Mouse (Mus musculus): ENCODE data around the gene Zkscan3.

Gene Zkscan3

GRCm38 (mm10) chr13:21402287-21402846, at the start of gene Zkscan3:
Gene Zkscan3 (minus strand): TSS chr13:21402755.
- DNase-seq (ENCODE audit: extremely low spot score, low spot score): peak; percentile 84

- DNase-seq (ENCODE audit: extremely low spot score, low spot score): no peak
Measured at GRCm38 (mm10) chr13:21447856-21448614, 45.5 kb upstream of the Zkscan3 start.

GRCm38 (mm10) chr13:21446796-21447195, 44.2 kb upstream of the Zkscan3 start:
- no peak for DNase-seq (ENCODE audit: extremely low spot score, low spot score)

- no peak for DNase-seq (ENCODE audit: extremely low spot score, low spot score)
Measured at GRCm38 (mm10) chr13:21441207-21441572, 38.6 kb upstream of the Zkscan3 start.

- peak; percentile 76 for DNase-seq (ENCODE audit: extremely low spot score, low spot score)
Measured at GRCm38 (mm10) chr13:21440503-21441206, 38.1 kb upstream of the Zkscan3 start, which contains the start of gene Pgbd1. Gene Pgbd1 (minus strand): TSS chr13:21441058.

GRCm38 (mm10) chr13:21435476-21435875, 32.9 kb upstream of the Zkscan3 start:
- no peak for DNase-seq (ENCODE audit: extremely low spot score, low spot score)

GRCm38 (mm10) chr13:21427631-21428030, 25.1 kb upstream of the Zkscan3 start:
- no peak for DNase-seq (ENCODE audit: extremely low spot score, low spot score)

- DNase-seq (ENCODE audit: extremely low spot score, low spot score): no peak
Measured at GRCm38 (mm10) chr13:21423301-21423700, 20.7 kb upstream of the Zkscan3 start.

GRCm38 (mm10) chr13:21418865-21419264, 16.3 kb upstream of the Zkscan3 start:
- DNase-seq (ENCODE audit: extremely low spot score, low spot score): no peak

- no peak for DNase-seq (ENCODE audit: extremely low spot score, low spot score)
Measured at GRCm38 (mm10) chr13:21417298-21418010, 14.9 kb upstream of the Zkscan3 start.

GRCm38 (mm10) chr13:21415750-21416149, 13.2 kb upstream of the Zkscan3 start:
- no peak for DNase-seq (ENCODE audit: extremely low spot score, low spot score)

- DNase-seq (ENCODE audit: extremely low spot score, low spot score): no peak
Measured at GRCm38 (mm10) chr13:21415266-21415665, 12.7 kb upstream of the Zkscan3 start.

GRCm38 (mm10) chr13:21414231-21415212, 12.0 kb upstream of the Zkscan3 start:
- no peak for DNase-seq (ENCODE audit: extremely low spot score, low spot score)

- no peak for DNase-seq (ENCODE audit: extremely low spot score, low spot score)
Measured at GRCm38 (mm10) chr13:21408805-21409459, 6.4 kb upstream of the Zkscan3 start.

GRCm38 (mm10) chr13:21407969-21408804, 5.6 kb upstream of the Zkscan3 start:
- DNase-seq (ENCODE audit: extremely low spot score, low spot score): peak; percentile 79

GRCm38 (mm10) chr13:21407341-21407740, 4.8 kb upstream of the Zkscan3 start:
- no peak for DNase-seq (ENCODE audit: extremely low spot score, low spot score)

GRCm38 (mm10) chr13:21402848-21403247, 293 bp upstream of the Zkscan3 start:
- no peak for DNase-seq (ENCODE audit: extremely low spot score, low spot score)

- no peak for DNase-seq (ENCODE audit: extremely low spot score, low spot score)
Measured at GRCm38 (mm10) chr13:21401636-21402286, 794 bp downstream of the Zkscan3 start.

GRCm38 (mm10) chr13:21401166-21401565, 1.4 kb downstream of the Zkscan3 start:
- no peak for DNase-seq (ENCODE audit: extremely low spot score, low spot score)
